Mouse (Mus musculus) spleen, adult 2 months (tissue): ENCODE measurements at regions not wholly inside any gene's neighbourhood (a gene's known extent, or its start where the extent isn't known, plus 50 kb on each side); places are given as distances from the start of the nearest gene placed in this dataset.
A peak's percentile ranks its signal among the peaks of the same experiment; 100 is the strongest.

Source experiments
- DNase-seq, 2 experiments: peaks; one replicate each; pipeline versions ENCODE4 v3.0.0 to v3.0.0-alpha.2; 2012 to 2021; ENCODE audit warnings: low spot score in 2 of 2, low read depth in 1 of 2
- H3K27ac ChIP-seq: fragments of 200-500 bp; 2 replicates; pipeline ENCODE4 v1.5.1; 2012; ENCODE audit warnings: low read length, inconsistent platforms; ENCODE audit not compliant: insufficient read depth
- H3K27me3 ChIP-seq: fragments of 200-500 bp; 2 replicates; pipeline ENCODE4 v1.6.1; 2012; ENCODE audit warnings: mild to moderate bottlenecking, moderate library complexity, low read length, inconsistent platforms; ENCODE audit not compliant: control insufficient read depth, insufficient read depth
- H3K36me3 ChIP-seq: fragments of 200-500 bp; 2 replicates; pipeline ENCODE4 v1.6.1; 2012; ENCODE audit warnings: mild to moderate bottlenecking, low read length, inconsistent platforms; ENCODE audit not compliant: control insufficient read depth, insufficient read depth
- H3K4me1 ChIP-seq: fragments of 200-500 bp; 2 replicates; pipeline ENCODE4 v1.6.1; 2011; ENCODE audit warnings: inconsistent platforms; ENCODE audit not compliant: control insufficient read depth, insufficient read depth, insufficient read length
- H3K4me3 ChIP-seq: fragments of 200-500 bp; 2 replicates; pipeline ENCODE4 v1.5.1; 2011; ENCODE audit warnings: mild to moderate bottlenecking, inconsistent platforms; ENCODE audit not compliant: insufficient read depth, insufficient read length; ENCODE audit errors: extremely low read depth
- CTCF ChIP-seq: fragments of 200-500 bp; IDR thresholded peaks from 2 replicates; pipeline ENCODE4 v1.5.1; 2011; ENCODE audit warnings: mild to moderate bottlenecking, inconsistent platforms; ENCODE audit not compliant: insufficient read depth, insufficient read length, insufficient replicate concordance; ENCODE audit errors: extremely low read depth
- POLR2A ChIP-seq: fragments of 200-500 bp; IDR thresholded peaks from 2 replicates; pipeline ENCODE4 v1.6.1; 2011; ENCODE audit warnings: low read depth, low read length, inconsistent platforms
- WGBS: fragments of 180-500 bp; shearing (Covaris S2); methylation state at CpG from one replicate; pipeline ENCODE4 v1.1.7; 2018; 5-methylcytosine and 5-hydroxymethylcytosine counted together

DNA sequence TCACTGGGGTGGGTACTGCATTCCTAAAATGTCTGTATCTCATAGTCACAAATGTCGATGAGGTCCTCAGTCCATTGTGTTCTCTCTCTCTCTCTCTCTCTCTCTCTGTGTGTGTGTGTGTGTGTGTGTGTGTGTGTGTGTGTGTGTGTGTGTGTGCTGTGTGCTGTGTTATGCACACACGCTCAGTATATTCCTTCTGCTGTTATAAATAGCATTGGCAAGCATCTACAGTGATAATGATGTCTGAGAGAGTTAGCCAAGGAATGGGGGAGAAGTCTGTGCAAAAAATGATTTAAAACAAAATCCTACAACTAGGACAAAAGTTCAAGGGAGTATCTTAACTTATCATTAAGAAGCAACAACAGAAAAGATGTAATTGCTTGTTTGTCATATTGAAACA is 139.0 kb downstream of the Usp31 start:
- 81% methylated on average over 2 of the region's 2 CpGs for WGBS

GRCm38 (mm10) chr7:121563526-121563925 is 143.5 kb downstream of the Usp31 start:
- H3K27ac ChIP-seq = no peak overlapping the region
- TF ChIP-seq POLR2A (no peak), CTCF (peak; percentile 12; the same call in 1 of the 2 replicates)
- DNase-seq = peak in 1 of 2 experiments; percentile 2

More for the DNA sequence above, 139.0 kb downstream of the Usp31 start:
- Histone ChIP-seq H3K4me1 (no peaks in the 10 kb centered on the region), H3K27ac (no peak overlapping the region), H3K4me3 (no peak overlapping the region), H3K27me3 (no peaks in the 10 kb centered on the region), H3K36me3 (no peaks in the 10 kb centered on the region)
- DNase-seq = no peak
- TF ChIP-seq CTCF = no peak
- no peak for TF ChIP-seq POLR2A

DNA sequence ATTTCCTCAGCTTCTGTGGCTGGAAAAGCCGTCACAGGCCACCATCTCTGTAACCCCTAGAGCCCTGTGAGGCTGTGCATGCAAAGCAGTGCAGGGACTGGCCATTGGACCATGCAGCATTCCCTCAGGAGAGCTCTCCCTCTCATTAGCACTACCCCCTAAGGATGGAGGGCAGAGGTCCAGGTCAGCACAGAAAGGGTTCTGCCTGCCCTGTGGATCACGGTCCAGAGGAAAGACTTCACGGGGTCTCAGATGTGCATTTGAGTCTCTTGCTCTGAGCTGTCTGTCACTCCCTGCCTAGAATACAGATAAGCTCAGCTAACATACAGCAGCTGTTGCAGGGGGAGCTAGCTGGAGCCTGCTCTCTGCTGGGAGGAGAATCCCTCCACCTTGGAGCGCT is 151.6 kb downstream of the Usp31 start:
- no peak overlapping the region for H3K27ac ChIP-seq
- no peak for DNase-seq
- TF ChIP-seq CTCF (no peak), POLR2A (no peak)
- no peaks in the 10 kb centered on the region for H3K4me1 ChIP-seq
- no peak overlapping the region for H3K4me3 ChIP-seq
- H3K36me3 ChIP-seq = no peaks in the 10 kb centered on the region
- WGBS = 77% methylated on average over 4 of the region's 4 CpGs
- no peaks in the 10 kb centered on the region for H3K27me3 ChIP-seq

More at GRCm38 (mm10) chr7:121563526-121563925, 143.5 kb downstream of the Usp31 start:
- Histone ChIP-seq H3K36me3 (no peaks in the 10 kb centered on the region), H3K27me3 (no peaks in the 10 kb centered on the region), H3K4me1 (no peaks in the 10 kb centered on the region), H3K4me3 (no peak overlapping the region)
- 28% methylated on average over 5 of the region's 5 CpGs for WGBS
